Mouse (Mus musculus) liver, adult (tissue): ENCODE results near the gene D630036H23Rik.

Experiments
- GATA4 ChIP-seq: IDR thresholded peaks from 2 replicates; pipeline ENCODE4 v1.6.1; 2014; ENCODE audit warnings: mild to moderate bottlenecking, low read length; ENCODE audit not compliant: insufficient replicate concordance

Gene D630036H23Rik

GRCm38 (mm10) chr12:36381441-36382340 is at the start of gene D630036H23Rik, which contains the start of gene Ispd:
D630036H23Rik (minus strand) TSS chr12:36382181.
Ispd (plus strand) TSS chr12:36381450.
- TF ChIP-seq GATA4 = no peak

- TF ChIP-seq GATA4 = no peak
Observed at GRCm38 (mm10) chr12:36426163-36427045, 44.4 kb upstream of the D630036H23Rik start.

- no peak for TF ChIP-seq GATA4
Observed at GRCm38 (mm10) chr12:36425258-36425657, 43.3 kb upstream of the D630036H23Rik start.

- no peak for TF ChIP-seq GATA4
Observed at GRCm38 (mm10) chr12:36423677-36424076, 41.7 kb upstream of the D630036H23Rik start.

- no peak for TF ChIP-seq GATA4
Observed at GRCm38 (mm10) chr12:36395115-36395514, 13.1 kb upstream of the D630036H23Rik start.

- TF ChIP-seq GATA4 = no peak
Observed at GRCm38 (mm10) chr12:36386991-36387390, 5.0 kb upstream of the D630036H23Rik start.

GRCm38 (mm10) chr12:36385386-36385785 is 3.4 kb upstream of the D630036H23Rik start:
- no peak for TF ChIP-seq GATA4

GRCm38 (mm10) chr12:36380806-36381205 is 1.2 kb downstream of the D630036H23Rik start:
- no peak for TF ChIP-seq GATA4

GRCm38 (mm10) chr12:36380254-36380653 is 1.7 kb downstream of the D630036H23Rik start:
- TF ChIP-seq GATA4 = no peak

- TF ChIP-seq GATA4 = no peak
Observed at GRCm38 (mm10) chr12:36373237-36373998, 8.6 kb downstream of the D630036H23Rik start.

- no peak for TF ChIP-seq GATA4
Observed at GRCm38 (mm10) chr12:36364013-36364412, 18.0 kb downstream of the D630036H23Rik start.

GRCm38 (mm10) chr12:36360693-36361092 is 21.3 kb downstream of the D630036H23Rik start:
- TF ChIP-seq GATA4 = no peak

- no peak for TF ChIP-seq GATA4
Observed at GRCm38 (mm10) chr12:36360064-36360463, 21.9 kb downstream of the D630036H23Rik start.

- no peak for TF ChIP-seq GATA4
Observed at GRCm38 (mm10) chr12:36344131-36344530, 37.9 kb downstream of the D630036H23Rik start.

GRCm38 (mm10) chr12:36333837-36334281 is 48.1 kb downstream of the D630036H23Rik start:
- TF ChIP-seq GATA4 = no peak
